Mouse (Mus musculus) limb, embryonic 11.5 days (tissue): ENCODE results near the gene Aqp11. TPM values are rescaled to one million over a fixed set of nuclear protein-coding genes. Genes with fewer than 3 reads are reported as not detected.

Source experiments
- ATAC-seq: fragments of 200-750 bp; cut with Nextera tagmentation; 2 replicates; pipeline ENCODE4 v1.8.0; 2017; ENCODE audit warnings: low read depth; ENCODE audit not compliant: insufficient number of reproducible peaks, low FRiP score, low TSS enrichment
- DNase-seq: peaks from one replicate; pipeline ENCODE4 v3.0.0-alpha.2; 2015; ENCODE audit warnings: low spot score
- H3K27ac ChIP-seq: fragments of 300-500 bp; sonication (generic); replicated peaks from 2 replicates; pipeline ENCODE4 v1.5.1; 2014; ENCODE audit warnings: low read depth, mild to moderate bottlenecking, low read length
- H3K27me3 ChIP-seq: fragments of 300-500 bp; sonication (generic); 2 replicates; pipeline ENCODE4 v1.6.1; 2014; ENCODE audit warnings: mild to moderate bottlenecking, low read length, mixed read lengths; ENCODE audit not compliant: control insufficient read depth, insufficient read depth
- H3K36me3 ChIP-seq: fragments of 300-500 bp; sonication (generic); 2 replicates; pipeline ENCODE4 v1.6.1; 2014; ENCODE audit warnings: mild to moderate bottlenecking, low read length, moderate library complexity, mixed read lengths; ENCODE audit not compliant: control insufficient read depth, insufficient read depth
- H3K4me1 ChIP-seq: fragments of 300-500 bp; sonication (generic); 2 replicates; pipeline ENCODE4 v1.6.1; 2014; ENCODE audit warnings: low read length, mixed read lengths; ENCODE audit not compliant: control insufficient read depth, insufficient read depth
- H3K4me2 ChIP-seq: fragments of 300-500 bp; sonication (generic); 2 replicates; pipeline ENCODE4 v1.6.1; 2014; ENCODE audit warnings: low read depth, mild to moderate bottlenecking, moderate library complexity; ENCODE audit not compliant: severe bottlenecking
- H3K4me3 ChIP-seq: fragments of 300-500 bp; sonication (generic); 2 replicates; pipeline ENCODE4 v1.5.1; 2014; ENCODE audit warnings: low read depth, low read length
- H3K9ac ChIP-seq: fragments of 300-500 bp; sonication (generic); 2 replicates; pipeline ENCODE4 v1.6.1; 2014; ENCODE audit warnings: mild to moderate bottlenecking, low read length
- H3K9me3 ChIP-seq: fragments of 300-500 bp; sonication (generic); 2 replicates; pipeline ENCODE4 v1.6.1; 2016; ENCODE audit warnings: low read length; ENCODE audit not compliant: control insufficient read depth
- WGBS: fragments of 180-500 bp; shearing (Covaris S2); extraction: QIAGEN DNeasy Blood & Tissue Kit; methylation state at CpG from one replicate; pipeline ENCODE4 v1.1.7; 2014; 5-methylcytosine and 5-hydroxymethylcytosine counted together
- polyA plus RNA-seq: library from polyadenylated mRNA; unstranded; fragments of >200 nt; fragmentation: Nextera tagmentation; extraction: Ambion mirVana; gene quantifications from 2 replicates; pipeline ENCODE4 v1.2.1, GENCODE M21; 2014

The Aqp11 gene
- polyA plus RNA-seq, 1 experiment from 2014 or later: 2.7 TPM

DNA sequence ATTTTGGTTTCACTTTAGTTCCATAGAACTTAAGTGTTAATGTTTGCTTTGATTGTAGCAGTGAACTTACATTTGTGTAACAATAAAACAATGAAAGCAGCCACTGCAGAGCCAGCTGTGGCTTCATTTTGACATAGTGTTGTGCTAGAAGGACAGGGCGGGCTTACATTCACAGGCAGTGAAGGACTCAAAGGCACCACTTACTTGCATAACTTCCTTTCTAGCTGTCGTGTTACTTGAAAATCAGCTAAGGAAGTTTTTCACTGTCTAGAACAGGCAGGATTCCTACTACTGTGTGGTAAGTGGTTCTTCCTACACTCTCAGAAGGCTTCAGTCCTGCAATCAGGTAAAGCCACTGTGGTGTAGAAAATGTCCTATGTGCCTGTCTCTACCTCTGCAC lies 50.3 kb downstream of the Aqp11 start:
- WGBS: 92% methylated on average over 2 of the region's 2 CpGs
- ATAC-seq (no peak), DNase-seq (no peak)
- Histone ChIP-seq H3K4me1 (no peaks in the 10 kb centered on the region), H3K27ac (no peak overlapping the region), H3K9me3 (no peaks in the 10 kb centered on the region), H3K9ac (no peak overlapping the region), H3K4me3 (no peak overlapping the region), H3K36me3 (peaks cover 10% of the 10 kb centered on the region), H3K27me3 (no peaks in the 10 kb centered on the region), H3K4me2 (no peak overlapping the region)

DNA sequence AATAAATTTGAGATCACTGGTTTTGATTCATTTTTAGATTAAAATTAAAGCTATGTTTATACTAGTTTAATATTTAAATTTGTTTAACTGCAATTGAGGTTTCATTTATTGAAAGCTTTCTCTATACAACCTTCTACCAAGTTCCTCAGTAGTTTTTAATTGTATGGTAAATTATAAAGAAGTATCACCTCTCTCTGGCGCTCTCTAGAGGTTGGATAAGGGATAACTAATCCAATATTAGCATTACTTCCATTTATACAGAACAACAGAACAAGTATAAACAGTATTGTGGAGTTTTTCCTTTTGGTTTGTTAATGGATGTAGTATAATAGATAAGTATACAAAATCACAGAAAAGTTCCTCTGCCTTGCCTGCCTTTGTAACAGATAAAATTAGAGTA lies 58.9 kb downstream of the Aqp11 start:
- Histone ChIP-seq H3K4me2 (no peak overlapping the region), H3K4me1 (no peaks in the 10 kb centered on the region), H3K9ac (no peak overlapping the region), H3K36me3 (peaks cover 20% of the 10 kb centered on the region), H3K27ac (no peak overlapping the region), H3K27me3 (no peaks in the 10 kb centered on the region), H3K4me3 (no peak overlapping the region), H3K9me3 (no peaks in the 10 kb centered on the region)
- DNase-seq: no peak
- no peak for ATAC-seq
- WGBS: 36% methylated on average over 1 of the region's 1 CpGs

Other genes with a start within 250 kb of the Aqp11 start
- 43.4 and 43.5 TPM in 2 replicates for gene Aamdc, start 158.8 kb downstream of the Aqp11 start, polyA plus RNA-seq
- 29.2 and 29.7 TPM in 2 replicates for gene Rsf1, start 158.4 kb downstream of the Aqp11 start, polyA plus RNA-seq
- gene Clns1a, start 41.7 kb downstream of the Aqp11 start, polyA plus RNA-seq: 282 and 286 TPM in 2 replicates
- 33.2 and 39.4 TPM in 2 replicates for gene Pak1, start 50.3 kb upstream of the Aqp11 start, polyA plus RNA-seq
- gene Gdpd4, start 181.7 kb upstream of the Aqp11 start, polyA plus RNA-seq: not detected in 2 replicates